Mouse (Mus musculus): ENCODE data around the gene Tpra1. TPM values are rescaled to one million over a fixed set of nuclear protein-coding genes. Genes with fewer than 3 reads are reported as not detected.

The Tpra1 gene
- total and polyA plus RNA-seq, 2 experiments from 2014 or later, result 41.4 to 45.0 TPM

- Histone ChIP-seq H3K9me3 (ENCODE audit: low read length) (no peaks in the 10 kb centered on the region), H3K4me3 (ENCODE audit: low read depth, low read length) (no peak overlapping the region), H3K4me2 (ENCODE audit: low read depth) (no peak overlapping the region), H3K27ac (ENCODE audit: low read depth, low read length) (0 out of 2 replicates have a peak overlapping the region, but pooled peaks have one; percentile 59), H3K36me3 (ENCODE audit: insufficient read depth) (no peaks in the 10 kb centered on the region), H3K9ac (no peak overlapping the region), H3K27me3 (ENCODE audit: insufficient read depth, low read length) (0 out of 2 replicates have a peak, but pooled peaks cover 4% of the 10 kb centered on the region), H3K4me1 (ENCODE audit: insufficient read depth) (peaks cover 56% of the 10 kb centered on the region)
- no peak for TF ChIP-seq CTCF (IDR thresholded peaks at IDR 0.05; ENCODE audit: low read depth)
- 14% methylated on average over 4 of the region's 4 CpGs for WGBS
- DNase-seq, result peak; percentile 63
- peak; percentile 72 for ATAC-seq
These were observed 36.1 kb downstream of the Tpra1 start for GRCm38 (mm10) chr6:88937971-88938663.

DNA sequence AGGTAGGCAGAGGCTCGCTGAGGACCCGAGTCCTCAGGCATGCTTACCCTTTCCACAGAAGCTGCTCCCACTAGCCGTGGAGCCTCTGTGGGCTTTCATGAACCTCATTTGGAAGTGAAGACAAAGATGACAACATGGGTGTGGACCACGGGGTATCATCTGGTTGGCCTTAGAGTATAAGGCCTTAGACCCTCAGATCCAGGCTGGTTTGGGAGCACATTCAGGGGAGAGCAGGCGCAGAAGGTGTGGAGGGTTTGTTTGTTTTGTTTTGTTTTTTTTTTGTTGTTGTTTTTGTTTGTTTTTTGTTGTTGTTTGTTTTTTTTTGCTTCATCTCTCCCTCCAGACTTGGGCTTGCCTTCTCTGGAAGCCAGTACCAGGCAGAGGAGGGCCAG, 36.6 kb downstream of the Tpra1 start:
- Histone ChIP-seq H3K27me3 (ENCODE audit: insufficient read depth, low read length) (0 out of 2 replicates have a peak, but pooled peaks cover 3% of the 10 kb centered on the region), H3K9ac (no peak overlapping the region), H3K4me1 (ENCODE audit: insufficient read depth) (peaks cover 59% of the 10 kb centered on the region), H3K4me2 (ENCODE audit: low read depth) (no peak overlapping the region), H3K36me3 (ENCODE audit: insufficient read depth) (no peaks in the 10 kb centered on the region), H3K27ac (ENCODE audit: low read depth, low read length) (peak overlapping the region; percentile 52; the same call in 1 of the 2 replicates), H3K4me3 (ENCODE audit: low read depth, low read length) (no peak overlapping the region), H3K9me3 (ENCODE audit: low read length) (no peaks in the 10 kb centered on the region)
- no peak for ATAC-seq
- TF ChIP-seq CTCF (IDR thresholded peaks at IDR 0.05; ENCODE audit: low read depth), result no peak
- no peak for DNase-seq
- 60% methylated on average over 5 of the region's 5 CpGs for WGBS

GRCm38 (mm10) chr6:88939281-88940089, 37.4 kb downstream of the Tpra1 start:
- Histone ChIP-seq H3K36me3 (ENCODE audit: insufficient read depth) (no peaks in the 10 kb centered on the region), H3K27me3 (ENCODE audit: insufficient read depth, low read length) (no peaks in the 10 kb centered on the region), H3K9ac (no peak overlapping the region), H3K27ac (ENCODE audit: low read depth, low read length) (peak overlapping the region; percentile 52), H3K9me3 (ENCODE audit: low read length) (no peaks in the 10 kb centered on the region), H3K4me1 (ENCODE audit: insufficient read depth) (peaks cover 59% of the 10 kb centered on the region), H3K4me2 (ENCODE audit: low read depth) (no peak overlapping the region), H3K4me3 (ENCODE audit: low read depth, low read length) (no peak overlapping the region)
- TF ChIP-seq CTCF (IDR thresholded peaks at IDR 0.05; ENCODE audit: low read depth), result no peak
- WGBS, result 22% methylated on average over 12 of the region's 12 CpGs
- ATAC-seq, result no peak
- peak; percentile 54 for DNase-seq

DNA sequence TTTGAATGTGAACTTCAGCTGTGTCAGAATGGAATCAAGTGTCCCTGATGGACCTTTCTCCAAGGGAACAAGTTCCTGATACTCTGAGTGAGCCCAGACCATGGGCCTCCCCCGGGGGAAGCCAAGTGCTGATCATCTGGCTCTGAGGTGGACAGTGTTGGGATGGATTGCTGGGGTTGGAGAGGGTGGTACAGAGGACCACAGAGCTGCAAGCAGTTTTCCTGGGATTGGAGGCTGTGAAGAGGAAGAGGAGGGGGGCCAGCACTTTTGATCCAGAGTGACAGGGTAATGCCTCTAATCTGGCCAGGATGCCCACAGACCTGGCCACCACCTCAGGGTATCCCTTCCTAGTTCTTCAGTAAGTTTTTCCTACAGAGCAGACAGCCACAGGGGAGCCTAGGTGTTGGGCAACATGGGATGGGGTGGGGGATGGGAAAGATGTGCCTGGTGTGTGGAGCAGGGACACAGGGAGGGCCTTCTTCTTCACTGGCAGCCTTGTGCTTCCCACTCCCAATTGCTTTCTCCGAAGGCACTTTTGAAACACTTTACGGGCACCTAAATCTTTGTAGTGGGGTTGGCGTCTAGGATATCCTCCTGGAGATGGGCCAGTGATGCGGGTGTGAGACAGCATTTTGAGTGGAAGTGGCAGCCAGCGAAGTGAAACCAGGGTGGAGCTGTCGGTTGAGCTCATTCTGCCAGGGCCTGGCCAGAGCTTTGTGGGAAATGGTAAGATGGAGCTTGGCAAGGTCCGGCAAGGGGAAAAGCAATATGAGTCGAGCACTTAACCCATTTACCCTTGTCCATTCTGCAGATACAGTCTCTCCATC, 38.3 kb downstream of the Tpra1 start:
- no peaks in the 10 kb centered on the region for H3K9me3 ChIP-seq (ENCODE audit: low read length)
- H3K4me3 ChIP-seq (ENCODE audit: low read depth, low read length), result no peak overlapping the region
- no peaks in the 10 kb centered on the region for H3K27me3 ChIP-seq (ENCODE audit: insufficient read depth, low read length)
- 65% methylated on average over 9 of the region's 9 CpGs for WGBS
- DNase-seq, result no peak
- H3K27ac ChIP-seq (ENCODE audit: low read depth, low read length), result no peak overlapping the region
- TF ChIP-seq CTCF (IDR thresholded peaks at IDR 0.05; ENCODE audit: low read depth), result no peak
- ATAC-seq, result no peak
- H3K36me3 ChIP-seq (ENCODE audit: insufficient read depth), result no peaks in the 10 kb centered on the region
- peaks cover 55% of the 10 kb centered on the region for H3K4me1 ChIP-seq (ENCODE audit: insufficient read depth)
- H3K4me2 ChIP-seq (ENCODE audit: low read depth), result no peak overlapping the region
- H3K9ac ChIP-seq, result no peak overlapping the region

DNA sequence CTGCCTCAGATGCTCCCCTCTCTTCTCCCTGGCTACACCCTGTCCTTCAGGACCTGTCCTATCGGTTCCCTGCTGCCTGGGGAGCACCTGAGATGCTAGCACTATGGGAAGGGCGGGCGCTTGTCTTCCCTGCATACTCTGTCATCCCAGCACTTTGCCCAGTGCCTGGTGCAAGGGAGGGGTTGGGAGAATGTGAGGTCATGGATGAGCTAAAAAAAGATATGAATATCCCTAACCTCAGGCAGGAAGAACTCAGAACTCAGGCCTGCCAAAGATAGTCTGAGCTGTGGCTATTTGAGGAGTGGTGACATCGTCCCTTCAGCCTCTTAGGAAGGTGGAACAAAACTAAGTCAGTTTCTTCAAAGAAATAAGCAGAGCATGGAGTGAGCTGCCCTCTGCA, 39.6 kb downstream of the Tpra1 start:
- no peaks in the 10 kb centered on the region for H3K36me3 ChIP-seq (ENCODE audit: insufficient read depth)
- no peaks in the 10 kb centered on the region for H3K27me3 ChIP-seq (ENCODE audit: insufficient read depth, low read length)
- no peaks in the 10 kb centered on the region for H3K9me3 ChIP-seq (ENCODE audit: low read length)
- H3K9ac ChIP-seq, result no peak overlapping the region
- no peak for TF ChIP-seq CTCF (IDR thresholded peaks at IDR 0.05; ENCODE audit: low read depth)
- WGBS, result 77% methylated on average over 4 of the region's 4 CpGs
- no peak overlapping the region for H3K4me3 ChIP-seq (ENCODE audit: low read depth, low read length)
- H3K4me2 ChIP-seq (ENCODE audit: low read depth), result no peak overlapping the region
- H3K27ac ChIP-seq (ENCODE audit: low read depth, low read length), result no peak overlapping the region; the same call in 1 of the 2 replicates
- no peak for ATAC-seq
- H3K4me1 ChIP-seq (ENCODE audit: insufficient read depth), result peaks cover 55% of the 10 kb centered on the region
- no peak for DNase-seq

DNA sequence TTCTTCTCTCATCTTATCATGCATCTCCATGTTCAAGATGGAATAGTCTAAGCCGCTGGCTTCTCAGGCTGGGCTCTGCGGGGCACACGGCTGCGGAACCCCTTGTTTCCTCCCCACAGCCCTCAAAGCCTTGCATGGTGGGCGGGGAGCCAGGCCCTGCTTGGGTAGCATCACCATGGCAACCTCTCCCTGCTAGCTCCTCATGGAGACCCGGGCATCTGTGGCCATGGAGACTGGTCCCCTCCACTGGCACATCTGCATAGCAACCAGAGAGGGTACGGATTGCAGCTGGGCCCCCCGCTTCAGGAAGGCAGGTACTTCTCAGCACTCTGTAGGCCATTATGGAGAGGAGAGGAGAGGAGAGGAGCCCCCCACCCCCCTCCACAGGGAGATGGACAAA, 40.5 kb downstream of the Tpra1 start:
- Histone ChIP-seq H3K36me3 (ENCODE audit: insufficient read depth) (no peaks in the 10 kb centered on the region), H3K27ac (ENCODE audit: low read depth, low read length) (peak overlapping the region; percentile 70), H3K9ac (peak overlapping the region; percentile 29; the same call in 1 of the 2 replicates), H3K27me3 (ENCODE audit: insufficient read depth, low read length) (no peaks in the 10 kb centered on the region), H3K4me2 (ENCODE audit: low read depth) (peak overlapping the region; percentile 36), H3K9me3 (ENCODE audit: low read length) (no peaks in the 10 kb centered on the region), H3K4me1 (ENCODE audit: insufficient read depth) (peaks cover 47% of the 10 kb centered on the region), H3K4me3 (ENCODE audit: low read depth, low read length) (no peak overlapping the region)
- ATAC-seq (peak; percentile 88), DNase-seq (peak; percentile 92)
- WGBS, result 4% methylated on average over 8 of the region's 8 CpGs
- no peak for TF ChIP-seq CTCF (IDR thresholded peaks at IDR 0.05; ENCODE audit: low read depth)

Measured in forebrain, postnatal 0 days (tissue).